Mouse (Mus musculus) embryonic facial prominence, embryonic 13.5 days (tissue): ENCODE measurements around the gene Bricd5. TPM values are rescaled to one million over a fixed set of nuclear protein-coding genes. Genes with fewer than 3 reads are reported as not detected.
A peak's percentile ranks its signal among the peaks of the same experiment; 100 is the strongest.

ENCODE experiments used
- ATAC-seq: fragments of 200-750 bp; cut with Nextera tagmentation; 2 replicates; pipeline ENCODE4 v1.8.0; 2017; ENCODE audit warnings: low read depth; ENCODE audit not compliant: insufficient number of reproducible peaks, insufficient read depth, low FRiP score, low TSS enrichment
- H3K27ac ChIP-seq: fragments of 300-500 bp; sonication (generic); 2 replicates; pipeline ENCODE4 v1.5.1; 2015; ENCODE audit warnings: moderate library complexity, mild to moderate bottlenecking, inconsistent platforms
- H3K27me3 ChIP-seq: fragments of 300-500 bp; sonication (generic); 2 replicates; pipeline ENCODE4 v1.6.1; 2015; ENCODE audit warnings: mild to moderate bottlenecking, inconsistent platforms
- H3K36me3 ChIP-seq: fragments of 300-500 bp; sonication (generic); 2 replicates; pipeline ENCODE4 v1.6.1; 2015; ENCODE audit warnings: mild to moderate bottlenecking, inconsistent platforms
- H3K4me1 ChIP-seq: fragments of 300-500 bp; sonication (generic); 2 replicates; pipeline ENCODE4 v1.6.1; 2015; ENCODE audit warnings: inconsistent platforms
- H3K4me2 ChIP-seq: fragments of 300-500 bp; sonication (generic); 2 replicates; pipeline ENCODE4 v1.6.1; 2015; ENCODE audit warnings: moderate library complexity, mild to moderate bottlenecking, inconsistent platforms
- H3K4me3 ChIP-seq: fragments of 300-500 bp; sonication (generic); 2 replicates; pipeline ENCODE4 v1.5.1; 2015; ENCODE audit warnings: mild to moderate bottlenecking, inconsistent platforms
- H3K9ac ChIP-seq: fragments of 300-500 bp; sonication (generic); 2 replicates; pipeline ENCODE4 v1.6.1; 2015; ENCODE audit warnings: mild to moderate bottlenecking, inconsistent platforms
- H3K9me3 ChIP-seq: fragments of 300-500 bp; sonication (generic); 2 replicates; pipeline ENCODE4 v1.6.1; 2016; ENCODE audit warnings: inconsistent platforms
- WGBS: fragments of 180-500 bp; shearing (Covaris S2); methylation state at CpG from one replicate; pipeline ENCODE4 v1.1.7; 2015; ENCODE audit warnings: mixed read lengths; 5-methylcytosine and 5-hydroxymethylcytosine counted together
- polyA plus RNA-seq: library from polyadenylated mRNA; unstranded; fragments of >200 nt; fragmentation: Nextera tagmentation; extraction: Ambion mirVana; gene quantifications from 2 replicates; pipeline ENCODE4 v1.2.1, GENCODE M21; 2015

The Bricd5 gene
- polyA plus RNA-seq, 1 experiment from 2014 or later, result not detected

DNA sequence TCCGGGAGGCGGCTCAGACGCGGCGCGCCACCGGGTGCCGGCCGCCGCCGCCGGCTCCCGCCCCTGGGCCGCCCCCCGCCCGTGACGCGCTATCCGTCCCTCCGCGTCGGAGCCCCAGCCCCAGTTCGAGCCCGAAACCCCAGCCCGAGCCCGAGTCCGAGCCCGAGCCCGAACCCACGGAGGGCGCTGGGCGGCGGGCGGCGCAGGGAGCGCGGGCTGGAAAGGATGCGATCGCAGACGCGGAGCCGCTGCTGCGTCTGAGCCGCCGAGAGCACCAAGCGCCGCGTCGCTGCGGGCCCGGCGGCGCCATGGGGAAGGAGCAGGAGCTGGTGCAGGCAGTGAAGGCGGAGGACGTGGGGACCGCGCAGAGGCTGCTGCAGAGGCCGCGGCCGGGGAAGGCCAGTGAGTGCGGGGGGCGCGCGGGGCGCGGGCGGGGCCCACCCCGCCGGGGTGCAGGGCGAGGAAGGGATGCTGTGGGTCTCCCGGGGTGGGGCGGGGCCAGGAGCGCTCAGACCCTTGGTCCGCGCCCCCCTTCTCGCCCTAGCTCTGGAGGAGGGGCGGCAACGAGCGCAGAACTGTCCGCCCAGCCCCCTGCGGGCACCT is 15.1 kb downstream of the Bricd5 start:
- Histone ChIP-seq H3K4me1 (peaks cover 24% of the 10 kb centered on the region), H3K27me3 (peaks cover 37% of the 10 kb centered on the region), H3K9ac (peak overlapping the region; percentile 79), H3K9me3 (no peaks in the 10 kb centered on the region), H3K4me3 (peak overlapping the region; percentile 72), H3K36me3 (no peaks in the 10 kb centered on the region), H3K27ac (no peak overlapping the region), H3K4me2 (peak overlapping the region; percentile 78)
- WGBS, result 1% methylated on average over 76 of the region's 81 CpGs
- ATAC-seq, result 0 out of 2 replicates have a peak, but pooled peaks have one; percentile 48

DNA sequence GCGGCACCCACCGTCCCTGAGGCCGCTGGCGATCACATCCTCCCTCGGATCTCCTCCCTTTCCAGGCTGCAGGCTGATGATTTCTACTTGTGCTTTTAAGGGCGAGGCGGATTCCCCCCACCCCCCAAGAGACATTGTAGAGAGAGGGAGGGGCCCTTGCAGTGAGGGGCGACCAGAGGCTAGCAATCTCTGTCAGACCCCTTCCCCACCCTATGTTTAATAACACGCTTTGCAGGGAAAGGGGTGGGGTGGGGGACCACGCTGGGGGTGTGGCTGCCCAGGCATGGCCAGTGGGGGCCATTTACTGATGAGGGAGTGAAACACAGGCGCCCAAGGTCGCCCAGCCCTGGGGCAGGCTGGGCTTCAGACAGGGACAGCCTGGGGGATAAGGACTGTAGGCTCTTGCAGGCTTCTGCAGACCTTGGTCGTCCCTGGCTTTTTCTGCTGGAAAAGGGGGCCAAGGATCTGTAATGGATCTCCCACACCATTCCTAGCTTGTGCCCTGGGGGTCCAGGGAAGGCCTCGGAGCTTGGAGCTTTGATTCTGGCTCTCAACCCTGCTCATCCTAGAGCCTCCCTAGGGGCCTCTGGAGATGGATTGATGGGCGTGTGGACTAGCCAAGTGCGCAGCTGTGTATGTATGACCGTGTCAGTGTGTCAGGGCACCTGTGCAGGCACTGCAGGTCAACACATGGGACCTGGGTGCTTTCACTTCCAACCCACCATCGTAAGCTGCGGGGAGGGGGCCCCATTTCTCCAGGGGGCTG is 15.8 kb downstream of the Bricd5 start:
- Histone ChIP-seq H3K4me3 (peak overlapping the region; percentile 72), H3K27me3 (peaks cover 37% of the 10 kb centered on the region), H3K4me2 (peak overlapping the region; percentile 78), H3K27ac (no peak overlapping the region; the same call in 1 of the 2 replicates), H3K9me3 (no peaks in the 10 kb centered on the region), H3K36me3 (no peaks in the 10 kb centered on the region), H3K9ac (peak overlapping the region; percentile 79), H3K4me1 (peaks cover 24% of the 10 kb centered on the region)
- no peak for ATAC-seq
- 18% methylated on average over 19 of the region's 19 CpGs for WGBS

DNA sequence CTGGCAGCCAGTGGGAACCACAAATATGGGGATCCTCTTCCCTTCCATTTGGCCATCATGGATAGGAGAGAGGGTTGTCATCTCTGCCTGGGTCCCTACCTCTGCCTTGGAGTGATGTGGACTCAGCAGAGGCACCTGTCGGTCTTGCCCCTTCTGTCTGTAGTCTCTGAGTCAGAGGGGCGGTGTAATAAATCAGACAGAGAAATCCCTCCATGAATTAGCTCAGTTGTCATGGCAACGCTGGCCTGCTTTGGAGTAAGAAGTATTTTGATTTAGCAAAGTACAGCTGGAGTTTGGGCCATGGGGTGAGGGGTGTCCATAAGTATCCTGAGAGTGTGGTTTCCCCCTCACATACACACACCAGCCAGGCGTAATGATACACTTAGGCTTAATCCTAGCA is 16.7 kb downstream of the Bricd5 start:
- no peak overlapping the region for H3K4me3 ChIP-seq
- H3K4me1 ChIP-seq, result peaks cover 21% of the 10 kb centered on the region
- H3K4me2 ChIP-seq, result no peak overlapping the region
- no peak for ATAC-seq
- no peaks in the 10 kb centered on the region for H3K9me3 ChIP-seq
- 67% methylated on average over 4 of the region's 4 CpGs for WGBS
- no peak overlapping the region for H3K27ac ChIP-seq
- peaks cover 37% of the 10 kb centered on the region for H3K27me3 ChIP-seq
- no peak overlapping the region for H3K9ac ChIP-seq
- no peaks in the 10 kb centered on the region for H3K36me3 ChIP-seq

DNA sequence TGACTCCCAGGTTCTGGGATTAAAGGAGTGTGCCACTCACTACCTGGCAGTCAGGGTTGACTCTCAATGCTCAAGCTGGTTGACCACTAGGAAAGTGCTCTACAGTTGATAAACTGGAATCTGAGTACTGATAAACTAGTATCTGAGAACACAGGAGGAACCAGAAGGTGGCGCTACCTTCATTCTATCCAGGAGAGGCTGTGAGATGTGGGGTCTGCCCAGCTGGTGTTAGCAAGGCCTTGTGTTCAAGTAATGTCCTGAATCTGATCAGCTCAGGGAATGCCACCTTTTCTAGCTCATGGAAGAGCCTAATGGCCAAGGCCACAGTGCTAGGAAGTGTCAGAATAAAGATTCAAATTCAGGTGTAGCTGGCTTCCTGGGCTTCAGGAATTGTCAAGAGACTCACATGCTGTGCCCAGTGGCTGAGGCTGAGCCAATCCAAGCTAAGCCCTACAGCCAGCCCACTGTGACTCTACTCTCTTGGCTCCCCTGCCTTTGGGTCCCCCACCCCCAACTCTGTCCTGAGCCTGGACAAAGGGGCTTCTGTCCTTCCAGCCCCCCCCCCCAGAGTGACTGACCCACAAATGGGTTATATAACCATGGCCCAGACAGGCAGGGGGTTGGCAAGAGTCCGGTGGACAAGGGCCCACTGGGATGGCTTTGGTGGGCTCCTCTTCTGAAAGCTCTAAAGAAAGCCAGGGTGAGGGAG is 21.1 kb downstream of the Bricd5 start:
- peaks cover 4% of the 10 kb centered on the region for H3K4me1 ChIP-seq
- 27% methylated on average over 2 of the region's 2 CpGs for WGBS
- no peak for ATAC-seq

DNA sequence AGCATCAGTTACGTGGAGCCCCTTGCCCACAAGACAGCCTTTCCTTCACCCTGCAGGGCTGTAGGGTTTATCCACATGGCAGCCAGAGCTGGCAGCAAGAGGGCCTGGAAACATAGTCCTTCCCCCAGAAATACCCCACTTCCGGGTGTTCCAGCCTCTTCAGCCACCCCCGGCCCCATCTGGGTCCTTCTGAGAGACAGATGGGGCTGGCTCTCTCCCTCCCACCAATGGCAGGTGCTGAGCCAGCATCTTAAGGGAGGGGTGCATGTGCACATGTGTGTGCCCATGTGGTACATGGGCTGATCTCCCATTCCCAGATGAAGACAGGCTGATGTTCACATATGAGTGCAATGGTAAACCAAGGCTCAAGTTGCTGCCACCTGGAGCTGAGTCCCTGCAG is 21.8 kb downstream of the Bricd5 start:
- H3K4me3 ChIP-seq, result no peak overlapping the region
- H3K27me3 ChIP-seq, result peaks cover 5% of the 10 kb centered on the region; the same call in 1 of the 2 replicates
- H3K4me1 ChIP-seq, result no peaks in the 10 kb centered on the region
- ATAC-seq, result no peak
- 0 out of 2 replicates have a peak overlapping the region, but pooled peaks have one; percentile 46 for H3K9ac ChIP-seq
- H3K27ac ChIP-seq, result no peak overlapping the region
- peaks cover under 1% of the 10 kb centered on the region; the same call in 1 of the 2 replicates for H3K36me3 ChIP-seq
- 78% methylated on average over 3 of the region's 3 CpGs for WGBS
- H3K9me3 ChIP-seq, result no peaks in the 10 kb centered on the region
- no peak overlapping the region for H3K4me2 ChIP-seq

More for the DNA sequence above, 21.1 kb downstream of the Bricd5 start:
- Histone ChIP-seq H3K36me3 (no peaks in the 10 kb centered on the region), H3K27ac (no peak overlapping the region), H3K4me3 (no peak overlapping the region), H3K9me3 (no peaks in the 10 kb centered on the region), H3K9ac (0 out of 2 replicates have a peak overlapping the region, but pooled peaks have one; percentile 46), H3K27me3 (peaks cover 12% of the 10 kb centered on the region), H3K4me2 (no peak overlapping the region)

DNA sequence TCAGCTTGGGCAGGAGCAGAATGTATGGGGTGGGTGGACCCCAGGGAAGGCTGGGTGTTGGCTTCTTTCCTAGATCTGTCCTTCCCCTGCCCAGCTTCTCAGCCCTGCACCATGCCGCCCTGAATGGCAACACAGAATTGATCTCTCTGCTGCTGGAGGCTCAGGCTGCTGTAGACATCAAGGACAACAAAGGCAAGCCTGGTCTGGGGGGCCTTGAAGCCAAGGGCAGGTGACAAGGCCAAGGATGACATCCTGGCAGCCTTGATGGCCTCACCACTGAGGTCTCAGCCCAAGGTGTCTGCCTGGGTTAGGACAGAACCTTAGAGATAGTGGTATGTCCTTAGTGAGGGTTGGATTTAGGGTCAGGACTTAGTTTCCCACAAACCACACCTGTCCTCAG is 22.3 kb downstream of the Bricd5 start:
- 88% methylated on average over 1 of the region's 1 CpGs for WGBS
- no peak overlapping the region for H3K4me3 ChIP-seq
- no peaks in the 10 kb centered on the region for H3K4me1 ChIP-seq
- H3K4me2 ChIP-seq, result no peak overlapping the region
- no peaks in the 10 kb centered on the region for H3K9me3 ChIP-seq
- peak overlapping the region; percentile 46; the same call in 1 of the 2 replicates for H3K9ac ChIP-seq
- H3K27ac ChIP-seq, result no peak overlapping the region
- no peak for ATAC-seq
- peaks cover 5% of the 10 kb centered on the region; the same call in 1 of the 2 replicates for H3K36me3 ChIP-seq
- H3K27me3 ChIP-seq, result no peaks in the 10 kb centered on the region

DNA sequence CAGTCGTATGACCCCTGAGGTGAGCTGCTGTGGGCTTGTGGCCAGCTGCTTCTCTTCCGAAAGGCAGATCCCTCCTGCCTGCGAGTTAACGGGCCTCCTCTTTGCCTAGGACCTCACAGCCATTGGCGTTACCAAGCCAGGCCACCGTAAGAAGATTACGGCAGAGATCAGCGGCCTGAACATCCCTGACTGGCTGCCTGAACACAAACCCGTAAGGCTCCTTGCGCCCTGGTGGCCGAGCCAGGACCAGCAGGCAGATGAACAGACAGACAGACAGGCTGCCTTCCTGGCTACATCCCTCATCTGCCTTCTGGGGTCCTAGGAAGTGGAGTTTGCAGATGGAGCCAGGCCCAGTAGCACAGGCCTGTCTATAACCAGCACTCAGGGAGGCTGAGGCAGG is 28.5 kb downstream of the Bricd5 start:
- peaks cover 31% of the 10 kb centered on the region for H3K36me3 ChIP-seq
- WGBS, result 42% methylated on average over 11 of the region's 11 CpGs

DNA sequence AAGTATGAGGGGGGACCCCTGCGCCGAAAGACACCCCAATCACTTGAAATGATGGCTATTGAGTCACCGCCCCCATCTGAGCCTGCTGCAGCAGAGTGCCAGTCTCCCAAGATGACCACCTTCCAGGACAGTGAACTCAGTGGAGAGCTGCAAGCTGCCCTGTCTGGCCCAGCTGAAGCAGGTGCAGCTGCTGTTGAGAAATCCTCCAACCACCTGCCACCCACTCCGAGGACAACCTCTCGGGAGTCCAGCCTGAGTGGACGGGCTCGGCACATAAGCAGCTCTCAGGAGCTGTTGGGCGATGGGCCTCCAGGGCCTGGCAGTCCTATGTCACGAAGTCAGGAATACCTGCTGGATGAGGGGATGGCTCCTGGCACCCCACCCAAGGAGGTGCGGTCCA is 30.4 kb downstream of the Bricd5 start:
- no peak overlapping the region for H3K4me2 ChIP-seq
- 94% methylated on average over 10 of the region's 10 CpGs for WGBS
- H3K9me3 ChIP-seq, result no peaks in the 10 kb centered on the region
- ATAC-seq, result no peak
- no peak overlapping the region for H3K27ac ChIP-seq
- H3K36me3 ChIP-seq, result peaks cover 50% of the 10 kb centered on the region
- H3K27me3 ChIP-seq, result peaks cover 4% of the 10 kb centered on the region; the same call in 1 of the 2 replicates
- H3K4me1 ChIP-seq, result peaks cover 10% of the 10 kb centered on the region
- no peak overlapping the region for H3K4me3 ChIP-seq
- no peak overlapping the region for H3K9ac ChIP-seq

More for the DNA sequence above, 28.5 kb downstream of the Bricd5 start:
- Histone ChIP-seq H3K27me3 (peaks cover 2% of the 10 kb centered on the region; the same call in 1 of the 2 replicates), H3K9ac (no peak overlapping the region), H3K4me1 (peaks cover 7% of the 10 kb centered on the region), H3K4me2 (no peak overlapping the region), H3K27ac (no peak overlapping the region), H3K4me3 (no peak overlapping the region), H3K9me3 (no peaks in the 10 kb centered on the region)
- ATAC-seq, result no peak

DNA sequence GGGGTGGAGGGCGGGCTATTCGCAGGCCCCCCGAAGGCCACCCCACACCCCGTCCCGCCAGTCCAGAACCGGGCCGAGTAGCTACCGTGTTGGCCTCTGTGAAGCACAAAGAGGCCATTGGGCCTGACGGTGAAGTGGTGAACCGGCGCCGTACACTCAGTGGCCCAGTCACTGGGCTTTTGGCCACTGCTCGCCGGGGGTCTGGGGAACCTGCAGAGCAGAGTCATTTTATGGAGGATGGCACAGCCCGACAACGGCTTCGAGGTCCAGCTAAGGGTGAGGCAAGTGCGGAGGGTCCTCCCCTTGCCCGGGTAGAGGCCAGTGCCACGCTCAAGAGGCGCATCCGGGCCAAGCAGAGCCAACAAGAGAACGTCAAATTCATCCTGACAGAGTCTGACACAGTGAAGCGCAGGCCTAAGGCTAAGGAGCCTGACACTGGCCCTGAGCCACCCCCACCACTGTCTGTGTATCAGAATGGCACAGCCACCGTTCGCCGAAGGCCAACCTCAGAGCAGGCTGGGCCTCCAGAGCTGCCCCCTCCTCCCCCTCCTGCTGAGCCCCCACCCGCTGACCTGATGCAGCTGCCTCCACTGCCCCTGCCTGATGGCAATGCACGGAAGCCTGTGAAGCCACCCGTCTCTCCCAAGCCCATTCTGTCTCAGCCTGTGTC is 31.7 kb downstream of the Bricd5 start:
- H3K4me1 ChIP-seq, result peaks cover 10% of the 10 kb centered on the region
- H3K27me3 ChIP-seq, result peaks cover 4% of the 10 kb centered on the region; the same call in 1 of the 2 replicates
- H3K9ac ChIP-seq, result no peak overlapping the region
- peaks cover 63% of the 10 kb centered on the region for H3K36me3 ChIP-seq
- H3K9me3 ChIP-seq, result no peaks in the 10 kb centered on the region
- no peak overlapping the region for H3K4me2 ChIP-seq
- WGBS, result 94% methylated on average over 30 of the region's 30 CpGs
- no peak for ATAC-seq
- no peak overlapping the region for H3K4me3 ChIP-seq
- no peak overlapping the region for H3K27ac ChIP-seq

DNA sequence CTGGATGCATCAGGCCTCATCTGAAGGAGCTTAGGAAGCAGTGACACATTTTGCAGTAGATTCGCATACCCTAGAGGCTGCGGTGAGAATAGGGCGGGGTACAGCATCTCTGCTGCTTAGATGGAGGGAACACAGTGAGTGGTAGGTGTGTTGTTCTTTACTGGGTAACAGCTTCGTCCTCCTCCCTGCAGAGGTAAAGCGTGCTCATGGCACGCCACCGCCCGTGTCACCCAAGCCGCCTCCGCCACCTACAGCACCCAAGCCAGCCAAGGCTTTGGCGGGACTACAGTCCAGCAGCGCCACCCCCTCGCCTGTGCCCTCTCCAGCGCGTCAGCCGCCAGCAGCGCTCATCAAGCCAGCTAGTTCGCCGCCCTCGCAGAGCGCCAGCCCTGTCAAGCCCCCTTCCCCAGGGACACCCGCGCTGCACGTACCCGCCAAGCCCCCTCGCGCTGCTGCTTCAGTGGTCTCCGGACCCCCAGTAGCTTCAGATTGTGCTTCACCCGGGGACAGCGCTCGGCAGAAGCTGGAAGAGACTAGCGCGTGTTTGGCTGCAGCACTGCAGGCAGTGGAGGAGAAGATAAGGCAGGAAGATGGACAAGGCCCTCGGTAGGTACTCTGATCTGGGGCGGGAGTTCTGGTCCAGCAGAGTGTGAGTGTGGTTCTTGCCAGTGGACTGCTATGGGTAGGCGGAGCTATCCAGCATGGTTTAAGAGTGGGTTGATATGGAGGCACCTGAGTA is 32.8 kb downstream of the Bricd5 start:
- H3K4me3 ChIP-seq, result peak overlapping the region; percentile 11; the same call in 1 of the 2 replicates
- peak overlapping the region; percentile 44; the same call in 1 of the 2 replicates for H3K9ac ChIP-seq
- no peak for ATAC-seq
- peak overlapping the region; percentile 50 for H3K4me2 ChIP-seq
- 29% methylated on average over 36 of the region's 36 CpGs for WGBS
- H3K36me3 ChIP-seq, result peaks cover 69% of the 10 kb centered on the region
- peaks cover 10% of the 10 kb centered on the region for H3K4me1 ChIP-seq
- no peak overlapping the region for H3K27ac ChIP-seq
- H3K27me3 ChIP-seq, result peaks cover 4% of the 10 kb centered on the region; the same call in 1 of the 2 replicates
- no peaks in the 10 kb centered on the region for H3K9me3 ChIP-seq
